Mouse (Mus musculus) lung, adult 2 months (tissue): Measurements from ENCODE around the gene Mtrex.

ENCODE experiments used
- CTCF ChIP-seq: fragments of 200-500 bp; IDR thresholded peaks from 2 replicates; pipeline ENCODE4 v1.5.1; 2011; ENCODE audit warnings: mild to moderate bottlenecking, low read length, control low read depth; ENCODE audit not compliant: insufficient read depth
- POLR2A ChIP-seq: fragments of 200-500 bp; IDR thresholded peaks from 2 replicates; pipeline ENCODE4 v1.6.1; 2011; ENCODE audit warnings: low read depth, mild to moderate bottlenecking, control low read depth, low read length, borderline replicate concordance; ENCODE audit errors: extremely low read depth

GRCm38 (mm10) chr13:112818125-112818524 lies 109.1 kb downstream of the Mtrex start:
- no peak for TF ChIP-seq POLR2A
- no peak for TF ChIP-seq CTCF
